Mouse (Mus musculus) liver, postnatal 0 days (tissue): ENCODE measurements around the gene Cox10. TPM values are rescaled to one million over a fixed set of nuclear protein-coding genes. Genes with fewer than 3 reads are reported as not detected.

Experiments
- ATAC-seq: fragments of 200-750 bp; cut with Nextera tagmentation; 2 replicates; pipeline ENCODE4 v1.8.0; 2017; ENCODE audit warnings: mild to moderate bottlenecking, moderate library complexity
- DNase-seq: peaks from one replicate; pipeline ENCODE4 v3.0.0-alpha.2; 2016
- H3K27ac ChIP-seq: fragments of 300-500 bp; sonication (generic); 2 replicates; pipeline ENCODE4 v1.5.1; 2014; ENCODE audit warnings: antibody characterized with exemption, moderate library complexity, mild to moderate bottlenecking, low read depth
- H3K27me3 ChIP-seq: fragments of 300-500 bp; sonication (generic); 2 replicates; pipeline ENCODE4 v1.6.1; 2014; ENCODE audit warnings: low read length, control low read depth, mixed read lengths; ENCODE audit not compliant: insufficient read depth
- H3K36me3 ChIP-seq: fragments of 300-500 bp; sonication (generic); replicated peaks from 2 replicates; pipeline ENCODE4 v1.6.1; 2014; ENCODE audit warnings: mild to moderate bottlenecking, control low read depth, low read length, moderate library complexity, mixed read lengths; ENCODE audit not compliant: insufficient read depth
- H3K4me1 ChIP-seq: fragments of 300-500 bp; sonication (generic); 2 replicates; pipeline ENCODE4 v1.6.1; 2014; ENCODE audit warnings: antibody characterized with exemption, mild to moderate bottlenecking, control low read depth; ENCODE audit not compliant: insufficient read depth
- H3K4me2 ChIP-seq: fragments of 300-500 bp; sonication (generic); 2 replicates; pipeline ENCODE4 v1.6.1; 2014; ENCODE audit warnings: low read depth, mild to moderate bottlenecking, low read length, moderate library complexity, mixed read lengths
- H3K4me3 ChIP-seq: fragments of 300-500 bp; sonication (generic); 2 replicates; pipeline ENCODE4 v1.5.1; 2014; ENCODE audit warnings: low read depth, low read length
- H3K9ac ChIP-seq: fragments of 300-500 bp; sonication (generic); replicated peaks from 2 replicates; pipeline ENCODE4 v1.6.1; 2014; ENCODE audit warnings: mild to moderate bottlenecking, moderate library complexity
- H3K9me3 ChIP-seq: fragments of 300-500 bp; sonication (generic); 2 replicates; pipeline ENCODE4 v1.6.1; 2016; ENCODE audit warnings: mild to moderate bottlenecking, control low read depth, low read length, mixed read lengths
- CTCF ChIP-seq: sonication (generic); IDR thresholded peaks from 2 replicates; pipeline ENCODE4 v1.5.1; 2016; ENCODE audit warnings: antibody characterized with exemption, low read depth
- EP300 ChIP-seq: IDR thresholded peaks from 2 replicates; pipeline ENCODE4 v1.6.1; 2016; ENCODE audit warnings: antibody characterized with exemption, low read depth, mild to moderate bottlenecking
- WGBS: fragments of 180-500 bp; shearing (Covaris S2); extraction: QIAGEN DNeasy Blood & Tissue Kit; methylation state at CpG from one replicate; pipeline ENCODE4 v1.1.7; 2014; ENCODE audit not compliant: insufficient replicate concordance; 5-methylcytosine and 5-hydroxymethylcytosine counted together
- polyA plus RNA-seq: library from polyadenylated mRNA; unstranded; fragments of >200 nt; fragmentation: Nextera tagmentation; extraction: Ambion mirVana; gene quantifications from 2 replicates; pipeline ENCODE4 v1.2.1, GENCODE M21; 2015

Gene Cox10
- polyA plus RNA-seq, 1 experiment from 2014 or later: 13.1 TPM

DNA sequence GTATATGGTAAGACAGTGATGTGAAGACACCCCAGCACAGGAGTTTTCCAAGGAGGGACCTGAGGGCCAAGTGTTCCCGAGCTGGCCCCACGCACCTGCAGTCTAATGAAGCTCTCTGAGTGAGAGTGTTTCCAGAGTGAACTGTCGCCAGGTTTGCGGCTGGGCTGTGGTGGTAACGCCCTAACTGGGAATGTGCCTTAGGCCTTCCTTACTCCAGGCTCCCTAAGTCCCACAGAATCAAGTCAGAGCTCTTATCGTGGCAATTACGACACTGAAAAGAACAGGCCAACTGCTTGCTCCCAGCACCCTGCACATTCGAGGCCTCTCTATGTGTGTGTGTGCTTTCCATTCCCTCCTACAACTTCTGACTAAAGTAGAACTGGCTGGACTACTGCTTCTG is 51.8 kb downstream of the Cox10 start:
- no peak overlapping the region for H3K4me3 ChIP-seq
- H3K9me3 ChIP-seq: no peaks in the 10 kb centered on the region
- no peaks in the 10 kb centered on the region for H3K4me1 ChIP-seq
- ATAC-seq: no peak
- H3K9ac ChIP-seq: no peak overlapping the region
- no peaks in the 10 kb centered on the region for H3K36me3 ChIP-seq
- no peak for DNase-seq
- WGBS: 83% methylated on average over 8 of the region's 8 CpGs
- H3K27ac ChIP-seq: no peak overlapping the region
- no peak overlapping the region for H3K4me2 ChIP-seq
- TF ChIP-seq EP300 (no peak), CTCF (no peak)
- H3K27me3 ChIP-seq: no peaks in the 10 kb centered on the region

DNA sequence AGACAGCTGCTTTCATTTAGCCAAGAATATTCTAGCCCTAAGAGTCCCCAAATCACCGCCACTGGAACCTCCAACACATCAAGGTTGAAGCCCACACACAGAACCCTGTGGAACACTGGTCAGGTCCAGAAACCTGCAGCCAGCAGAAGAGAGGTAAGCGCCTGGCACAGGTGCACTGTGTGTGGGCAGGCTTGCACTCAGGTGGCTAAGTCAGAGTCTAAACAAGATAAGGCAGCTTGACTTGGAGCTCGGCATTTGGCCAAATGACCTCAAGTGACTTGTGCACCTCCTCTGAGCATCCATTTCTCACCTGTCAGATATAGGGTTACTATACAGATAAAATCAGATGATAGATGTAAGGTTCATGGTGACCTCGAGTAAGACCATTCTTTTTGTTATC is 53.4 kb downstream of the Cox10 start:
- TF ChIP-seq CTCF (no peak), EP300 (no peak)
- WGBS: 69% methylated on average over 4 of the region's 4 CpGs
- H3K9me3 ChIP-seq: no peaks in the 10 kb centered on the region
- no peaks in the 10 kb centered on the region for H3K27me3 ChIP-seq
- H3K27ac ChIP-seq: no peak overlapping the region
- no peak overlapping the region for H3K4me3 ChIP-seq
- H3K4me1 ChIP-seq: no peaks in the 10 kb centered on the region
- no peak overlapping the region for H3K9ac ChIP-seq
- H3K36me3 ChIP-seq: no peaks in the 10 kb centered on the region
- no peak for ATAC-seq
- H3K4me2 ChIP-seq: no peak overlapping the region
- DNase-seq: no peak

DNA sequence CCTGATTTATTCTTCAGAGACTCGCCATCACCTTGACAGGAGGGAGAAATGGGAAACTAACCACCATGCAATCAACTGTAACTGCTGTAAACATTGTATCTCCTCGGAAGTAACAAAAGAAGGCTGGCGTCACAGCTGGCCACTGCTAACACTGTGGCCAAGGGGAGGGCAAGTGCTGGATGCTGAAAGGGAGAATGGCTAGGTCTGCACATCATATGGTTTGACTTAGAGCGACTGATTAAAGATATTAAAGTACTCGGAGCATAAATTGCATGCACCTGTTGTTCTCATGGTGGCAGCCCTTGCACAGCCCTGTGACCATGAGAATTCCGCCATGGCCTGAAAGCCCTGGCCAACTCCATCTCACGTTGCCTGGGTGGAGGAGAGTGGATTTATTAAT is 54.7 kb downstream of the Cox10 start:
- H3K4me1 ChIP-seq: no peaks in the 10 kb centered on the region
- no peak overlapping the region for H3K9ac ChIP-seq
- no peak overlapping the region for H3K27ac ChIP-seq
- H3K36me3 ChIP-seq: no peaks in the 10 kb centered on the region
- no peaks in the 10 kb centered on the region for H3K27me3 ChIP-seq
- ATAC-seq (no peak), DNase-seq (no peak)
- no peaks in the 10 kb centered on the region for H3K9me3 ChIP-seq
- no peak overlapping the region for H3K4me2 ChIP-seq
- TF ChIP-seq CTCF: no peak
- no peak for TF ChIP-seq EP300
- H3K4me3 ChIP-seq: no peak overlapping the region
- 78% methylated on average over 7 of the region's 7 CpGs for WGBS

DNA sequence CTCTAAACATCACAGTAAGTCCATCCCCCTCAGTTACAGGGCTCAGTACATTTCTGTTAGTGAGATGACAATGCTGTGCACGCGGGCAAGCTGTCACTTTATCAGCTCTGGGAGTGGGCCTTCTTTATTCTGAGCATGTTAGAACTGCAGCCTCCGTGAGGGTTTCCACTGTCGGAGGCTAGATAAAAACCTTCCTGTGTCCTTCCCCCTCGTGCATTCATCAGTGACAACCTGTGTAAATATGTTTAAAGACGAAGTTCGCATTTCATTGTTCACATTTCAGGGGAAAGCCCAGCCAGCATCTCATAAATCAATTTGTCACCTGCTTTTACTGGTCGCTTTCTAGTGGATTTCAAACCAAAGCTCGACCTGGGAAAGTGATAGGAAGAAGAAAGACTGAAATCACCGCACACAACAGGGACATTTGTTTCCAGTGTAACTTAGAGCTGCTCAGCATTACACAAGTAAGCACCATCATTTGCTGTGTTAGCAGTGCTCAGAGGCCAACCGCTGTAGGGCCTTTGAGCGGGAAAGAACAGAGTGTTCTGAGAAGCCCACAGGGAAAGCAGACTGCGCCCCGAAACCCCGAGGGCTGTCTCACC is 55.8 kb downstream of the Cox10 start:
- H3K9ac ChIP-seq: no peak overlapping the region
- H3K36me3 ChIP-seq: no peaks in the 10 kb centered on the region
- ATAC-seq: no peak
- no peaks in the 10 kb centered on the region for H3K4me1 ChIP-seq
- no peak for DNase-seq
- H3K4me3 ChIP-seq: no peak overlapping the region
- no peak for TF ChIP-seq CTCF
- TF ChIP-seq EP300: no peak
- no peaks in the 10 kb centered on the region for H3K9me3 ChIP-seq
- 50% methylated on average over 15 of the region's 15 CpGs for WGBS
- no peak overlapping the region for H3K27ac ChIP-seq
- no peaks in the 10 kb centered on the region for H3K27me3 ChIP-seq
- H3K4me2 ChIP-seq: no peak overlapping the region

DNA sequence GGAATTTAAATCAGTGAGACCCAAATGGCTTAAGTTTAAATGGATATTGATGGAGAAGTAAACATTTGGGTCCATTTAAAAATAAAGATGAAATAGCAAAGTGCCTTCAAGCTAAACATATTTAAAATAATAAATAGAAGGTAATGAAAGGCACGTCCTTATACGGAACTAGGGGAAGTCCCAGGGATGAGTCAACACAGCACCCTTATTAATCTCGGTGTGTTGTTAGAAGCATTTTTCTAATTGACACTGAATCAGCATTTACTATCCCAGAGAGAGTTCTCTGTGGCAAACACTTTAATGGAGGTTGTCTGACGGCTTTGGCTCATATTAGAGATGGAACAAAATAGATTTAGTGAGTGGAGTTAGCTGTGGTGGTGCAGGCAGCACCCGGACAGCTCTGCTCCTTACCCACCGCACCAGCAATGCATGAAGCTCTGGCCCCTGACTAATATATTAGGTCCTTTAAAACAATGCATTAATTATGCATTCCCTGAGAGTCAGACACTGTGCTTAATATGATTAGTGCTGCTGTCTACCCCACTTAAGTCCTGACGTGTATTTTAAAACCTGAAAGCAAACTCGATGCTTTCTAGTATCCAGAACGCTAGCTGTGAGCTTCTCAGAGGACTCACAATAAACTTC is 56.7 kb downstream of the Cox10 start:
- Histone ChIP-seq H3K9me3 (no peaks in the 10 kb centered on the region), H3K36me3 (no peaks in the 10 kb centered on the region), H3K9ac (no peak overlapping the region), H3K4me2 (no peak overlapping the region), H3K27me3 (no peaks in the 10 kb centered on the region), H3K27ac (no peak overlapping the region), H3K4me3 (no peak overlapping the region), H3K4me1 (no peaks in the 10 kb centered on the region)
- TF ChIP-seq CTCF (no peak), EP300 (no peak)
- 74% methylated on average over 9 of the region's 9 CpGs for WGBS
- no peak for DNase-seq
- ATAC-seq: no peak

DNA sequence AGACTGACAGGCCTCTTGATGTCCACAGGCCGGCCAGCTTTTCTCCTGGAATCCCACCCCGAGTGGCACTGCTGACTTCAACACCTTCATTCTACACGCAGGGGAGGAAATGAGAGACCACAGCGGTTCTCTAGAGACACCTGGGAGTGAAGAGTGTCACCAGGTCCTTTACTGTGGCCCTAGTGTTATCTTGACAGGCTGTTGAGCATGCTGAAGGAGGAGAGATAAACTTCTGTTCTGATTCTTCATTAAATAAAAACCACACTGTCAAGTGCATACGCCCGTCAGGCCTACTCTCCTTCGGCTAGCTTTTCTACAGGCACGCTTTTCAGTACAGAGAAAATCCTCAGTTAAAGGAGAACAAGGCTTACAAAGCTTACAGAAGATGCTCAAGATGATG is 60.0 kb downstream of the Cox10 start:
- Histone ChIP-seq H3K4me1 (no peaks in the 10 kb centered on the region), H3K27me3 (no peaks in the 10 kb centered on the region), H3K9ac (no peak overlapping the region), H3K36me3 (no peaks in the 10 kb centered on the region), H3K9me3 (no peaks in the 10 kb centered on the region), H3K27ac (no peak overlapping the region), H3K4me2 (no peak overlapping the region), H3K4me3 (no peak overlapping the region)
- DNase-seq (no peak), ATAC-seq (no peak)
- TF ChIP-seq CTCF: no peak
- no peak for TF ChIP-seq EP300
- 60% methylated on average over 8 of the region's 8 CpGs for WGBS
